Mouse (Mus musculus) stomach, embryonic 14.5 days (tissue): ENCODE data around the gene Cd247. TPM values are rescaled to one million over a fixed set of nuclear protein-coding genes. Genes with fewer than 3 reads are reported as not detected.
A peak's percentile ranks its signal among the peaks of the same experiment; 100 is the strongest.

Source experiments
- ATAC-seq: fragments of 200-750 bp; cut with Nextera tagmentation; 2 replicates; pipeline ENCODE4 v1.8.0; 2017; ENCODE audit warnings: low read depth, moderate TSS enrichment; ENCODE audit not compliant: insufficient number of reproducible peaks, insufficient read depth, low FRiP score
- H3K27ac ChIP-seq: fragments of 300-500 bp; sonication (generic); 2 replicates; pipeline ENCODE4 v1.5.1; 2014; ENCODE audit warnings: mild to moderate bottlenecking, low read length, moderate library complexity, mixed read lengths
- H3K27me3 ChIP-seq: fragments of 300-500 bp; sonication (generic); 2 replicates; pipeline ENCODE4 v1.6.1; 2014; ENCODE audit warnings: low read length, control low read depth, mixed read lengths; ENCODE audit not compliant: control insufficient read depth, insufficient read depth
- H3K36me3 ChIP-seq: fragments of 300-500 bp; sonication (generic); 2 replicates; pipeline ENCODE4 v1.6.1; 2014; ENCODE audit warnings: mild to moderate bottlenecking, control low read depth, low read length, moderate library complexity, mixed read lengths; ENCODE audit not compliant: control insufficient read depth, insufficient read depth
- H3K4me1 ChIP-seq: fragments of 300-500 bp; sonication (generic); 2 replicates; pipeline ENCODE4 v1.6.1; 2014; ENCODE audit warnings: low read length, control low read depth, mixed read lengths; ENCODE audit not compliant: control insufficient read depth, insufficient read depth
- H3K4me2 ChIP-seq: fragments of 300-500 bp; sonication (generic); replicated peaks from 2 replicates; pipeline ENCODE4 v1.6.1; 2014; ENCODE audit warnings: low read depth, low read length, control low read depth
- H3K4me3 ChIP-seq: fragments of 300-500 bp; sonication (generic); 2 replicates; pipeline ENCODE4 v1.5.1; 2014; ENCODE audit warnings: low read depth, low read length, control low read depth
- H3K9ac ChIP-seq: fragments of 300-500 bp; sonication (generic); replicated peaks from 2 replicates; pipeline ENCODE4 v1.6.1; 2014; ENCODE audit warnings: low read depth, mild to moderate bottlenecking, control low read depth, low read length, moderate library complexity, mixed read lengths
- H3K9me3 ChIP-seq: fragments of 300-500 bp; sonication (generic); 2 replicates; pipeline ENCODE4 v1.6.1; 2016; ENCODE audit warnings: low read depth, low read length, control low read depth; ENCODE audit not compliant: control insufficient read depth
- WGBS: fragments of 180-500 bp; shearing (Covaris S2); extraction: QIAGEN DNeasy Blood & Tissue Kit; methylation state at CpG from one replicate; pipeline ENCODE4 v1.1.7; 2014; 5-methylcytosine and 5-hydroxymethylcytosine counted together
- polyA plus RNA-seq: library from polyadenylated mRNA; unstranded; fragments of >200 nt; fragmentation: Nextera tagmentation; extraction: Ambion mirVana; gene quantifications from 2 replicates; pipeline ENCODE4 v1.2.1, GENCODE M21; 2014

Cd247 gene
- polyA plus RNA-seq, 1 experiment from 2014 or later, result 1.5 TPM

GRCm38 (mm10) chr1:165768894-165769512 is 19.5 kb upstream of the Cd247 start:
- ATAC-seq, result no peak
- Histone ChIP-seq H3K27me3 (no peaks in the 10 kb centered on the region), H3K9me3 (no peaks in the 10 kb centered on the region), H3K9ac (no peak overlapping the region), H3K27ac (no peak overlapping the region), H3K36me3 (no peaks in the 10 kb centered on the region; the same call in 1 of the 2 replicates), H3K4me2 (no peak overlapping the region), H3K4me1 (peaks cover 8% of the 10 kb centered on the region; the same call in 1 of the 2 replicates), H3K4me3 (no peak overlapping the region)
- WGBS, result 77% methylated on average over 9 of the region's 9 CpGs

- no peaks in the 10 kb centered on the region for H3K9me3 ChIP-seq
- no peak overlapping the region for H3K4me3 ChIP-seq
- no peak for ATAC-seq
- no peaks in the 10 kb centered on the region for H3K4me1 ChIP-seq
- H3K9ac ChIP-seq, result no peak overlapping the region
- H3K36me3 ChIP-seq, result no peaks in the 10 kb centered on the region; the same call in 1 of the 2 replicates
- 83% methylated on average over 10 of the region's 10 CpGs for WGBS
- no peaks in the 10 kb centered on the region for H3K27me3 ChIP-seq
- H3K4me2 ChIP-seq, result no peak overlapping the region
- H3K27ac ChIP-seq, result no peak overlapping the region
Observed at GRCm38 (mm10) chr1:165770181-165770759, 18.2 kb upstream of the Cd247 start.

GRCm38 (mm10) chr1:165771491-165771897 is 17.0 kb upstream of the Cd247 start:
- peak; percentile 73 for ATAC-seq
- H3K9ac ChIP-seq, result no peak overlapping the region
- under 1% methylated on average over 12 of the region's 12 CpGs for WGBS
- H3K27ac ChIP-seq, result no peak overlapping the region
- no peaks in the 10 kb centered on the region for H3K9me3 ChIP-seq
- H3K4me3 ChIP-seq, result no peak overlapping the region
- no peaks in the 10 kb centered on the region for H3K4me1 ChIP-seq
- no peaks in the 10 kb centered on the region for H3K27me3 ChIP-seq
- H3K36me3 ChIP-seq, result no peaks in the 10 kb centered on the region; the same call in 1 of the 2 replicates
- H3K4me2 ChIP-seq, result no peak overlapping the region

GRCm38 (mm10) chr1:165771998-165772397 is 16.5 kb upstream of the Cd247 start:
- Histone ChIP-seq H3K27me3 (no peaks in the 10 kb centered on the region), H3K36me3 (no peaks in the 10 kb centered on the region; the same call in 1 of the 2 replicates), H3K4me1 (no peaks in the 10 kb centered on the region), H3K4me3 (no peak overlapping the region), H3K9me3 (no peaks in the 10 kb centered on the region), H3K9ac (no peak overlapping the region), H3K4me2 (no peak overlapping the region), H3K27ac (no peak overlapping the region)
- 50% methylated on average over 9 of the region's 9 CpGs for WGBS
- ATAC-seq, result no peak

DNA sequence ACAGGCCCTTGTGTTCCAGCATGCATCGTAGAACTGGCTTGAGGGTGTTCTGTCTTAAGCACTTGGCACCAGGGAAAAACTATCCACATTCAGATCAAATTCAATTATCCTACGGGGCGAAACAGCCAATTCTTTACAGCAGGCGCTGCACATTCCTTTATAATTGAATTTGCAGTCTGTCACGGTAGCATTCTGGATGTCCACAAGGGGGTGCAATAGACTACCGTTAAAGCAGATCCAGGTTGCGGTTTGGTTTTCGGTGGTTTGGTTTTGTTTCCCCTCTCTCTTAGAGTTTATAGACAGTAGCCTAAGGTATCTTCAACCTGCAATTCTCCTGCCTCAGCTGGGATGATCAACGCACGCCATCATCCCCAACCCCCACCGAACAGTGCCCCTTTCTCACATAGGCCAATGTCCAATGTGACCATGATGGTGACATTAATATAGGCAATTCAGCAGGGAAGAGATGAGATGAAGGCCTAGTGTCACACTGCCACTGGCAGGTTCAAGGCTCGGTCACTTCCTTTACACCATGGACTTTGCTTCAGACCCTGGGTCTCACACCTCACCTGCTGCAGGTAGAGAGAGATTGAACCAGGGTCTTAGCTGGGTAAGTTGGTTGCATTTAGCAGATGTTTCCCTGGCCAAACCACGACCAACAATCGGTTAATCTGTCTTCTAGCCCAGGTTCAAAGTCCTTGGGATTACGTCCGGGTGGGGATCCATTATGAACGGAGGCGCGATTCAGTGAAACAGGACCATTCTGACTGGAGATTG is 12.8 kb upstream of the Cd247 start:
- no peak for ATAC-seq
- no peaks in the 10 kb centered on the region for H3K27me3 ChIP-seq
- no peaks in the 10 kb centered on the region; the same call in 1 of the 2 replicates for H3K36me3 ChIP-seq
- no peak overlapping the region for H3K9ac ChIP-seq
- 0 out of 2 replicates have a peak overlapping the region, but pooled peaks have one; percentile 14 for H3K4me2 ChIP-seq
- H3K4me1 ChIP-seq, result no peaks in the 10 kb centered on the region
- H3K4me3 ChIP-seq, result no peak overlapping the region
- no peak overlapping the region for H3K27ac ChIP-seq
- no peaks in the 10 kb centered on the region for H3K9me3 ChIP-seq
- WGBS, result 50% methylated on average over 19 of the region's 19 CpGs

GRCm38 (mm10) chr1:165779954-165780585 is 8.4 kb upstream of the Cd247 start:
- H3K4me3 ChIP-seq, result peak overlapping the region; percentile 33
- no peak overlapping the region for H3K9ac ChIP-seq
- H3K4me2 ChIP-seq, result peak overlapping the region; percentile 75
- H3K27ac ChIP-seq, result no peak overlapping the region
- 6% methylated on average over 13 of the region's 13 CpGs for WGBS
- no peaks in the 10 kb centered on the region for H3K4me1 ChIP-seq
- H3K36me3 ChIP-seq, result no peaks in the 10 kb centered on the region
- no peaks in the 10 kb centered on the region for H3K27me3 ChIP-seq
- H3K9me3 ChIP-seq, result no peaks in the 10 kb centered on the region
- peak; percentile 36; the same call in 1 of the 2 replicates for ATAC-seq

DNA sequence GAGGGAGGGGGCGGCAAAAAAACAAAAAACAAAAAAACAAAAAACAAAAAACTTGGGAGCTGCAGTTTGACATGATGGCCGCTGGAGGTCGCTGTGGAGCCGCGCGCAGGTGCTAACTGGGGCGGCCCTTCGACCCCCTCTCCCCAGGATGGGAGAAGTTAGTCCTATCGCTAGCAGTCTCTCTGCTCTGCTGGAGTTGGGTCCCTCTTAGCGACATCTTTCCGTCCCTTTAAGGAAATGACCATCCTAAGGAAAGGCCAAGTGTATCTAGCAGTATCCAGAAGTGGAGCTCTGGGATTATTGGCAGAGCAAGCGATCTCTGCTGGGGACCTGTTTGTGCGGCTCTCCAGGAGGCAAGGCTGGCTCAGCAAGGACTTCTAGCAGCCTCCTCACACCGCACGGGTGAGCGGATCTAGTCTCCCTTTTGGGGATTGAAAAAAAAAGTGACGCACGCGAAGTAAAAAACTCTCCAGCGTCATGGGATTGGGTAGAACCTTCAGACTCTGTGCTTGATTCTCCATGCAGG is 7.8 kb upstream of the Cd247 start:
- Histone ChIP-seq H3K4me3 (peak overlapping the region; percentile 33), H3K9me3 (no peaks in the 10 kb centered on the region), H3K27me3 (no peaks in the 10 kb centered on the region), H3K4me2 (peak overlapping the region; percentile 75), H3K27ac (no peak overlapping the region), H3K36me3 (no peaks in the 10 kb centered on the region), H3K4me1 (no peaks in the 10 kb centered on the region), H3K9ac (no peak overlapping the region)
- peak; percentile 64; the same call in 1 of the 2 replicates for ATAC-seq
- WGBS, result 8% methylated on average over 20 of the region's 20 CpGs

DNA sequence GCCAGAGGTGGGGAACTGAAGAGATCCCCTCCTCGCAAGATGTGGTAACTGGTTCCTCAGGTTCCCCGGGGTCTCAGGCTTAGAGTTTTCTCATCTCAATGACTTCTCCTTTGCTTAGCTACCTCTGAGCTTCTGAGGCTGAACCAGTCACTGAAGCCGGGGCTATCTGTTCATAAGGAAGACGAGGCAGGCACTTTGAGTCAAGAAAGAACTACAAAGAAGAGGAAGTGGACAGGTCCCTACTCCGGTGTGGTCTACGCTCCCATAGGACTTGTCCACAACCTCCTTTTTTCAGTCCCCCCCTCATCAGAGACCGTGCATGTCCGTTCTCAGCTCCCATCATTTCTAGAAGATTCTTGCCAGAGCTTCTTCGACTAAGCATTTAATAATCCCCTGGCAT is 7.1 kb upstream of the Cd247 start:
- H3K27ac ChIP-seq, result no peak overlapping the region
- no peaks in the 10 kb centered on the region; the same call in 1 of the 2 replicates for H3K4me1 ChIP-seq
- H3K9me3 ChIP-seq, result no peaks in the 10 kb centered on the region
- H3K27me3 ChIP-seq, result no peaks in the 10 kb centered on the region
- no peak for ATAC-seq
- no peak overlapping the region for H3K4me2 ChIP-seq
- no peak overlapping the region for H3K4me3 ChIP-seq
- no peak overlapping the region for H3K9ac ChIP-seq
- H3K36me3 ChIP-seq, result no peaks in the 10 kb centered on the region
- 84% methylated on average over 9 of the region's 9 CpGs for WGBS
